Mouse (Mus musculus) ES-Bruce4 (cell line): ENCODE data around the gene Arhgap6. TPM values are rescaled to one million over a fixed set of nuclear protein-coding genes. Genes with fewer than 3 reads are reported as not detected.
A peak's percentile ranks its signal among the peaks of the same experiment; 100 is the strongest.
"Not testable (repeated sequence)": the region's sequence is repeated elsewhere in the genome, so short reads cannot be mapped to it uniquely, and the experiment has no call there.

Experiments used
- H3K27ac ChIP-seq: 2 replicates; pipeline ENCODE4 v1.5.1; 2012; ENCODE audit warnings: low read length, inconsistent platforms; ENCODE audit not compliant: insufficient read depth
- H3K27me3 ChIP-seq: 2 replicates; pipeline ENCODE4 v1.6.1; 2012; ENCODE audit warnings: mild to moderate bottlenecking, low read length, inconsistent platforms; ENCODE audit not compliant: control insufficient read depth, poor library complexity, insufficient read depth, severe bottlenecking
- H3K36me3 ChIP-seq: 2 replicates; pipeline ENCODE4 v1.6.1; 2012; ENCODE audit warnings: inconsistent platforms, mild to moderate bottlenecking, low read length, moderate library complexity; ENCODE audit not compliant: control insufficient read depth, poor library complexity, insufficient read depth, severe bottlenecking
- H3K4me1 ChIP-seq: one replicate; pipeline ENCODE4 v1.8.1; 2011; ENCODE audit warnings: low read length; ENCODE audit not compliant: control insufficient read depth, insufficient read depth
- H3K4me3 ChIP-seq: 2 replicates; pipeline ENCODE4 v1.5.1; 2011; ENCODE audit warnings: low read depth, mild to moderate bottlenecking, low read length
- H3K9ac ChIP-seq: 2 replicates; pipeline ENCODE4 v1.6.1; 2012; ENCODE audit warnings: low read depth, mild to moderate bottlenecking, inconsistent platforms; ENCODE audit not compliant: poor library complexity, severe bottlenecking
- H3K9me3 ChIP-seq: replicated peaks from 2 replicates; pipeline ENCODE4 v1.6.1; 2012; ENCODE audit warnings: mild to moderate bottlenecking, low read length, inconsistent platforms; ENCODE audit not compliant: control insufficient read depth, poor library complexity, insufficient read depth, severe bottlenecking
- CTCF ChIP-seq: IDR thresholded peaks from one replicate; pipeline ENCODE4 v1.8.1; 2011; ENCODE audit warnings: low read depth, low read length
- EP300 ChIP-seq: IDR thresholded peaks from 2 replicates; pipeline ENCODE4 v1.6.1; 2011; ENCODE audit warnings: low read depth, low read length; ENCODE audit not compliant: insufficient read depth
- POLR2A ChIP-seq: IDR thresholded peaks from one replicate; pipeline ENCODE4 v1.8.1; 2011; ENCODE audit warnings: low read length; ENCODE audit not compliant: insufficient read depth
- polyA plus RNA-seq: library from polyadenylated mRNA; stranded (reverse); fragments of >200 nt; gene quantifications from 2 replicates; pipeline ENCODE4 v1.2.4, GENCODE M21; 2011; ENCODE audit warnings: low read depth; ENCODE audit not compliant: missing spikeins, insufficient read depth, insufficient read length

The Arhgap6 gene
- polyA plus RNA-seq, 1 experiment = 1.2 TPM

GRCm38 (mm10) chrX:169319066-169319760 is 524.3 kb downstream of the Arhgap6 start:
- Histone ChIP-seq H3K27me3 (no peaks in the 10 kb centered on the region), H3K9ac (peak overlapping the region; percentile 57), H3K9me3 (no peaks in the 10 kb centered on the region), H3K36me3 (peaks cover 6% of the 10 kb centered on the region), H3K4me3 (peak overlapping the region; percentile 70), H3K27ac (no peak overlapping the region), H3K4me1 (no peaks in the 10 kb centered on the region)
- TF ChIP-seq EP300 = no peak
- TF ChIP-seq CTCF = no peak
- no peak for TF ChIP-seq POLR2A

GRCm38 (mm10) chrX:169319945-169320667 is 525.2 kb downstream of the Arhgap6 start, which contains the start of gene Hccs:
Gene Hccs, minus strand, starts transcription at chrX:169320372.
- 0 out of 2 replicates have a peak, but pooled peaks have one; percentile 11 for TF ChIP-seq EP300
- no peak for TF ChIP-seq CTCF
- H3K9me3 ChIP-seq = no peaks in the 10 kb centered on the region
- peak within 1 kb of the TSS; percentile 57 for H3K9ac ChIP-seq
- no peak within 1 kb of the TSS for H3K27ac ChIP-seq
- peaks cover 5% of the 10 kb centered on the region for H3K36me3 ChIP-seq
- peak within 1 kb of the TSS; percentile 70 for H3K4me3 ChIP-seq
- no peaks in the 10 kb centered on the region for H3K4me1 ChIP-seq
- H3K27me3 ChIP-seq = no peaks in the 10 kb centered on the region

GRCm38 (mm10) chrX:169320668-169321005 is 525.7 kb downstream of the Arhgap6 start:
- not testable (repeated sequence) for H3K4me1 ChIP-seq, H3K9me3 ChIP-seq, H3K9ac ChIP-seq, H3K27ac ChIP-seq, H3K36me3 ChIP-seq, H3K27me3 ChIP-seq
- TF ChIP-seq POLR2A = peak; percentile 35
- peak overlapping the region; percentile 63 for H3K4me3 ChIP-seq

GRCm38 (mm10) chrX:169325929-169326595 is 531.2 kb downstream of the Arhgap6 start:
- H3K27me3 ChIP-seq = no peaks in the 10 kb centered on the region
- H3K36me3 ChIP-seq = no peaks in the 10 kb centered on the region
- H3K9ac ChIP-seq = no peak overlapping the region
- no peak for TF ChIP-seq CTCF
- TF ChIP-seq POLR2A = no peak
- no peak for TF ChIP-seq EP300
- no peaks in the 10 kb centered on the region for H3K9me3 ChIP-seq
- no peaks in the 10 kb centered on the region for H3K4me1 ChIP-seq
- no peak overlapping the region for H3K4me3 ChIP-seq
- H3K27ac ChIP-seq = no peak overlapping the region

GRCm38 (mm10) chrX:169332264-169332663 is 537.4 kb downstream of the Arhgap6 start:
- no peak for TF ChIP-seq CTCF
- TF ChIP-seq EP300 = no peak
- TF ChIP-seq POLR2A = no peak
- H3K27me3 ChIP-seq = no peaks in the 10 kb centered on the region

GRCm38 (mm10) chrX:169337559-169337958 is 542.7 kb downstream of the Arhgap6 start:
- no peak overlapping the region for H3K27ac ChIP-seq
- no peaks in the 10 kb centered on the region for H3K36me3 ChIP-seq
- H3K9me3 ChIP-seq = no peaks in the 10 kb centered on the region
- no peak for TF ChIP-seq EP300
- no peak for TF ChIP-seq CTCF
- no peak for TF ChIP-seq POLR2A
- no peaks in the 10 kb centered on the region for H3K4me1 ChIP-seq
- no peaks in the 10 kb centered on the region for H3K27me3 ChIP-seq
- H3K9ac ChIP-seq = no peak overlapping the region
- H3K4me3 ChIP-seq = no peak overlapping the region

More at GRCm38 (mm10) chrX:169332264-169332663, 537.4 kb downstream of the Arhgap6 start:
- Histone ChIP-seq H3K4me1 (no peaks in the 10 kb centered on the region), H3K4me3 (no peak overlapping the region), H3K9ac (no peak overlapping the region), H3K27ac (no peak overlapping the region), H3K36me3 (no peaks in the 10 kb centered on the region), H3K9me3 (no peaks in the 10 kb centered on the region)
